Mouse (Mus musculus): ENCODE data around the gene Barx2. TPM values are rescaled to one million over a fixed set of nuclear protein-coding genes. Genes with fewer than 3 reads are reported as not detected.

Gene Barx2
- total RNA-seq, 1 experiment from 2014 or later: not detected

- DNase-seq: no peak
These were observed 110.6 kb downstream of the Barx2 start for GRCm38 (mm10) chr9:31802641-31803040.

Other genes starting within 250 kb of the Barx2 start
- 45.4 and 48.3 TPM in 2 replicates for gene Arhgap32, start 202.7 kb upstream of the Barx2 start, total RNA-seq (2021)